Mouse (Mus musculus) splenic B cell, adult 2 months (primary cell): ENCODE data around the gene Ticrr.
A peak's percentile ranks its signal among the peaks of the same experiment; 100 is the strongest.

Experiments
- DNase-seq: peaks from one replicate; pipeline ENCODE4 v3.0.0-alpha.2; 2011; ENCODE audit warnings: low read depth, low spot score
- H3K27me3 ChIP-seq: 2 replicates; pipeline ENCODE4 v1.6.1; 2012; ENCODE audit warnings: mild to moderate bottlenecking, low read length, moderate library complexity, mixed read lengths; ENCODE audit not compliant: control insufficient read depth, poor library complexity, insufficient read depth, severe bottlenecking
- H3K36me3 ChIP-seq: 2 replicates; pipeline ENCODE4 v1.6.1; 2012; ENCODE audit warnings: mild to moderate bottlenecking, low read length, moderate library complexity, mixed read lengths; ENCODE audit not compliant: control insufficient read depth, poor library complexity, insufficient read depth, severe bottlenecking

The Ticrr gene

GRCm38 (mm10) chr7:79654586-79654985, 5.4 kb upstream of the Ticrr start:
- no peak for DNase-seq
- Histone ChIP-seq H3K36me3 (no peaks in the 10 kb centered on the region), H3K27me3 (no peaks in the 10 kb centered on the region; the same call in 1 of the 2 replicates)

- DNase-seq, result peak; percentile 10
- no peaks in the 10 kb centered on the region; the same call in 1 of the 2 replicates for H3K27me3 ChIP-seq
- H3K36me3 ChIP-seq, result no peaks in the 10 kb centered on the region
Observed at GRCm38 (mm10) chr7:79660291-79661150, 525 bp downstream of the Ticrr start.

- Histone ChIP-seq H3K27me3 (no peaks in the 10 kb centered on the region), H3K36me3 (no peaks in the 10 kb centered on the region)
- DNase-seq, result no peak
Observed at GRCm38 (mm10) chr7:79661253-79661890, 1.4 kb downstream of the Ticrr start.

GRCm38 (mm10) chr7:79666690-79667089, 6.7 kb downstream of the Ticrr start:
- Histone ChIP-seq H3K36me3 (no peaks in the 10 kb centered on the region), H3K27me3 (no peaks in the 10 kb centered on the region)
- no peak for DNase-seq

GRCm38 (mm10) chr7:79670900-79671604, 11.1 kb downstream of the Ticrr start:
- Histone ChIP-seq H3K27me3 (no peaks in the 10 kb centered on the region), H3K36me3 (no peaks in the 10 kb centered on the region; the same call in 1 of the 2 replicates)
- DNase-seq, result no peak

GRCm38 (mm10) chr7:79679186-79679585, 19.2 kb downstream of the Ticrr start:
- Histone ChIP-seq H3K36me3 (no peaks in the 10 kb centered on the region; the same call in 1 of the 2 replicates), H3K27me3 (no peaks in the 10 kb centered on the region)
- DNase-seq, result peak; percentile 26

- no peak for DNase-seq
- Histone ChIP-seq H3K27me3 (no peaks in the 10 kb centered on the region), H3K36me3 (no peaks in the 10 kb centered on the region; the same call in 1 of the 2 replicates)
Observed at GRCm38 (mm10) chr7:79680231-79680630, 20.2 kb downstream of the Ticrr start.

GRCm38 (mm10) chr7:79696495-79696894, 36.5 kb downstream of the Ticrr start:
- DNase-seq, result no peak
- peaks cover 3% of the 10 kb centered on the region; the same call in 1 of the 2 replicates for H3K36me3 ChIP-seq

GRCm38 (mm10) chr7:79702755-79703154, 42.8 kb downstream of the Ticrr start:
- Histone ChIP-seq H3K36me3 (no peaks in the 10 kb centered on the region), H3K27me3 (no peaks in the 10 kb centered on the region)
- no peak for DNase-seq

More at GRCm38 (mm10) chr7:79696495-79696894, 36.5 kb downstream of the Ticrr start:
- no peaks in the 10 kb centered on the region for H3K27me3 ChIP-seq

GRCm38 (mm10) chr7:79705210-79705609, 45.2 kb downstream of the Ticrr start:
- H3K36me3 ChIP-seq, result no peaks in the 10 kb centered on the region
- DNase-seq, result no peak
- no peaks in the 10 kb centered on the region for H3K27me3 ChIP-seq

- 0 out of 2 replicates have a peak, but pooled peaks cover 2% of the 10 kb centered on the region for H3K27me3 ChIP-seq
- DNase-seq, result no peak
- H3K36me3 ChIP-seq, result no peaks in the 10 kb centered on the region
Observed at GRCm38 (mm10) chr7:79710130-79710607, 50.2 kb downstream of the Ticrr start.

- H3K27me3 ChIP-seq, result 0 out of 2 replicates have a peak, but pooled peaks cover 3% of the 10 kb centered on the region
- H3K36me3 ChIP-seq, result no peaks in the 10 kb centered on the region
- DNase-seq, result no peak
Observed at GRCm38 (mm10) chr7:79710831-79711230, 50.8 kb downstream of the Ticrr start.

- peak; percentile 12 for DNase-seq
Observed at GRCm38 (mm10) chr7:79715187-79715981, 55.4 kb downstream of the Ticrr start, which contains the start of gene Kif7. Gene Kif7, minus strand, starts transcription at chr7:79715720.

More at GRCm38 (mm10) chr7:79715187-79715981, 55.4 kb downstream of the Ticrr start, which contains the start of gene Kif7:
- H3K27me3 ChIP-seq, result 0 out of 2 replicates have a peak, but pooled peaks cover 3% of the 10 kb centered on the region
- no peaks in the 10 kb centered on the region for H3K36me3 ChIP-seq
